ENCODE assay signal across 1 mouse cellular context in genomic region chr13:23699767-23700166, GRCm38 (mm10).
TF ChIP-seq lines count a peak whose summit lies in the region.

No protein-coding gene starts in this region.

TF ChIP-seq in MEL, 35 proteins besides CTCF, POLR2A, EP300 and RAD21:
- TF ChIP-seq ELF1 (IDR thresholded peaks at IDR 0.05; ENCODE audit: low read depth, low read length) (no peak), BHLHE40 (IDR thresholded peaks at IDR 0.05; ENCODE audit: borderline replicate concordance, low read depth, low read length) (no peak), CHD2 (IDR thresholded peaks at IDR 0.05; ENCODE audit: low read length) (no peak), MEF2A (IDR thresholded peaks at IDR 0.05; ENCODE audit: extremely low read depth, insufficient replicate concordance, low read depth, low read length, poor library complexity, severe bottlenecking) (no peak), ZKSCAN1 (IDR thresholded peaks at IDR 0.05; ENCODE audit: low read depth, low read length) (no peak), MXI1 (IDR thresholded peaks at IDR 0.05; ENCODE audit: low read depth, low read length) (no peak), ZNF384 (IDR thresholded peaks at IDR 0.05; ENCODE audit: low read depth, low read length) (no peak), UBTF (IDR thresholded peaks at IDR 0.05; ENCODE audit: borderline replicate concordance, insufficient read depth, low read depth, low read length) (no peak), TCF12 (IDR thresholded peaks at IDR 0.05; ENCODE audit: low read depth, low read length) (no peak), SIN3A (IDR thresholded peaks at IDR 0.05; ENCODE audit: low read length) (no peak)
TF ChIP-seq in MEL: peak in this region for 0.
